Mouse (Mus musculus) brain, embryonic 14.5 days (tissue): ENCODE results near the gene D17Wsu92e.

ENCODE experiments used
- CTCF ChIP-seq: fragments of 200-500 bp; IDR thresholded peaks from 2 replicates; pipeline ENCODE4 v1.5.1; 2012; ENCODE audit warnings: inconsistent platforms, mild to moderate bottlenecking, moderate library complexity, borderline replicate concordance; ENCODE audit not compliant: insufficient read depth, insufficient read length; ENCODE audit errors: extremely low read depth
- POLR2A ChIP-seq: fragments of 200-500 bp; IDR thresholded peaks from 2 replicates; pipeline ENCODE4 v1.6.1; 2012; ENCODE audit warnings: mild to moderate bottlenecking, inconsistent platforms, borderline replicate concordance; ENCODE audit not compliant: poor library complexity, insufficient read depth, insufficient read length, severe bottlenecking; ENCODE audit errors: extremely low read depth

GRCm38 (mm10) chr17:27707954-27708661 is 112.3 kb downstream of the D17Wsu92e start:
- TF ChIP-seq CTCF (no peak), POLR2A (no peak)
